Mouse (Mus musculus) olfactory bulb, adult 2 months (tissue): Measurements from ENCODE around the gene Slc25a5.

Experiments
- CTCF ChIP-seq: fragments of 200-500 bp; IDR thresholded peaks from 2 replicates; pipeline ENCODE4 v1.5.1; 2012; ENCODE audit warnings: low read depth, mild to moderate bottlenecking, low read length, moderate library complexity; ENCODE audit not compliant: insufficient read depth
- POLR2A ChIP-seq: fragments of 200-500 bp; IDR thresholded peaks from 2 replicates; pipeline ENCODE4 v1.6.1; 2012; ENCODE audit warnings: mild to moderate bottlenecking, low read depth, low read length, moderate library complexity; ENCODE audit not compliant: insufficient read depth

DNA sequence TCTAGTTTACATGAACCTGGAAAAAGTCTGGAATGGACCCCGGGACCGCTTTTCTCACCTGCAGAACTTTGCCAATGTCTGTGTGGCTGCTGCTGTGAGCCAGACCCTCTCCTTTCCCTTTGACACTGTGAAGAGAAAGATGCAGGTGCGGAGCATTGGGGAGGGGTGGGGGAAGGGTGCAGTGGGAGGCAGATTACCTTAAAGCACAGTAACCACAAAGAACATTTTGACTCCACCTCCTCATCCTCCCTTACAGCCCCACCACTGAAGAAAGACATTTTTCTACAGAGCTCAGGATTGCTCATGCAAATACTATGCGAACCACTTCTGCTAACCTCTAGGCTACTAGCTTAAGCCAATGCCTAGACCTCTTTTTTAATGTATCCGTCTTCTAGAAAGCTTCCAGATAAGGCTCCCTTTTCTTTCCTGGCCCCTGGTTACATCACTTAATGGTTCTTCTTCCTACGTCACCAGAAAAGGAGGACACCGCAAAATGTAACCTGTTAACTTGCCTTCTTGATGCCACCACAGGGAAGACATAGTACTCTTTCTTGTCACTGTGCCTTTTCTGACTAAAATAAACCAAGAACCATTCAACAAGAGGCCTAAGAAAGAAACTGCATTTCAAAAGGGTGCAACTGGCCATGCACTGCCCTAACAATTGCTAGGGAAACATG is 37.5 kb upstream of the Slc25a5 start:
- TF ChIP-seq CTCF (no peak), POLR2A (no peak)
